Mouse (Mus musculus): ENCODE measurements at regions not wholly inside any gene's neighbourhood (a gene's known extent, or its start where the extent isn't known, plus 50 kb on each side); places are given as distances from the start of the nearest gene placed in this dataset.
A peak's percentile ranks its signal among the peaks of the same experiment; 100 is the strongest.

- DNase-seq (ENCODE audit: low spot score) (peak; percentile 87), ATAC-seq (ENCODE audit: low read depth) (peak; percentile 99)
- Histone ChIP-seq H3K4me1 (ENCODE audit: control insufficient read depth, insufficient read depth, low read length) (no peaks in the 10 kb centered on the region), H3K9me3 (ENCODE audit: control insufficient read depth, low read length) (peaks cover 3% of the 10 kb centered on the region; the same call in 1 of the 2 replicates), H3K4me3 (ENCODE audit: low read depth, low read length) (peak overlapping the region; percentile 62), H3K27ac (replicated peaks; ENCODE audit: low read depth, low read length) (no peak overlapping the region), H3K9ac (ENCODE audit: low read depth, low read length) (peak overlapping the region; percentile 66), H3K4me2 (ENCODE audit: low read depth, low read length) (peak overlapping the region; percentile 87), H3K36me3 (ENCODE audit: control insufficient read depth, insufficient read depth, low read length) (no peaks in the 10 kb centered on the region), H3K27me3 (replicated peaks; ENCODE audit: control insufficient read depth, insufficient read depth, low read length) (no peaks in the 10 kb centered on the region)
- WGBS, result under 1% methylated on average over 26 of the region's 45 CpGs
Measured at GRCm38 (mm10) chr13:3477997-3478728, 59.7 kb upstream of the Gdi2 start.

Data from embryonic facial prominence, embryonic 14.5 days (tissue).